Mouse (Mus musculus): ENCODE measurements at regions not wholly inside any gene's neighbourhood (a gene's known extent, or its start where the extent isn't known, plus 50 kb on each side); places are given as distances from the start of the nearest gene placed in this dataset.

GRCm38 (mm10) chr15:37065926-37066550, 58.5 kb upstream of the Zfp706 start:
- Histone ChIP-seq H3K4me3 (ENCODE audit: low read depth, low read length) (no peak overlapping the region), H3K27me3 (ENCODE audit: control insufficient read depth, insufficient read depth, low read length) (no peaks in the 10 kb centered on the region), H3K36me3 (ENCODE audit: control insufficient read depth, insufficient read depth, low read length) (no peaks in the 10 kb centered on the region), H3K9ac (replicated peaks; ENCODE audit: low read depth, low read length) (no peak overlapping the region), H3K4me1 (ENCODE audit: control insufficient read depth, insufficient read depth, low read length) (no peaks in the 10 kb centered on the region), H3K4me2 (ENCODE audit: low read depth, low read length) (no peak overlapping the region), H3K27ac (ENCODE audit: low read depth, low read length) (no peak overlapping the region), H3K9me3 (ENCODE audit: control insufficient read depth, low read length) (no peaks in the 10 kb centered on the region)
- 80% methylated on average over 9 of the region's 9 CpGs for WGBS
- ATAC-seq (ENCODE audit: low read depth) = no peak

GRCm38 (mm10) chr15:37065408-37065807, 57.8 kb upstream of the Zfp706 start:
- Histone ChIP-seq H3K4me3 (ENCODE audit: low read depth, low read length) (no peak overlapping the region), H3K27ac (ENCODE audit: low read depth, low read length) (no peak overlapping the region), H3K27me3 (ENCODE audit: control insufficient read depth, insufficient read depth, low read length) (no peaks in the 10 kb centered on the region), H3K9me3 (ENCODE audit: control insufficient read depth, low read length) (no peaks in the 10 kb centered on the region), H3K4me2 (ENCODE audit: low read depth, low read length) (no peak overlapping the region), H3K36me3 (ENCODE audit: control insufficient read depth, insufficient read depth, low read length) (no peaks in the 10 kb centered on the region), H3K4me1 (ENCODE audit: control insufficient read depth, insufficient read depth, low read length) (no peaks in the 10 kb centered on the region), H3K9ac (replicated peaks; ENCODE audit: low read depth, low read length) (no peak overlapping the region)
- WGBS = 67% methylated on average over 6 of the region's 6 CpGs
- no peak for ATAC-seq (ENCODE audit: low read depth)

GRCm38 (mm10) chr15:37063781-37064383, 56.3 kb upstream of the Zfp706 start:
- WGBS = 83% methylated on average over 6 of the region's 6 CpGs
- Histone ChIP-seq H3K9me3 (ENCODE audit: control insufficient read depth, low read length) (no peaks in the 10 kb centered on the region), H3K27ac (ENCODE audit: low read depth, low read length) (no peak overlapping the region), H3K9ac (replicated peaks; ENCODE audit: low read depth, low read length) (no peak overlapping the region), H3K4me2 (ENCODE audit: low read depth, low read length) (no peak overlapping the region), H3K27me3 (ENCODE audit: control insufficient read depth, insufficient read depth, low read length) (no peaks in the 10 kb centered on the region), H3K4me1 (ENCODE audit: control insufficient read depth, insufficient read depth, low read length) (no peaks in the 10 kb centered on the region), H3K36me3 (ENCODE audit: control insufficient read depth, insufficient read depth, low read length) (no peaks in the 10 kb centered on the region), H3K4me3 (ENCODE audit: low read depth, low read length) (no peak overlapping the region)
- no peak for ATAC-seq (ENCODE audit: low read depth)

GRCm38 (mm10) chr15:37062585-37062984, 55.0 kb upstream of the Zfp706 start:
- Histone ChIP-seq H3K4me2 (ENCODE audit: low read depth, low read length) (no peak overlapping the region), H3K4me1 (ENCODE audit: control insufficient read depth, insufficient read depth, low read length) (no peaks in the 10 kb centered on the region), H3K36me3 (ENCODE audit: control insufficient read depth, insufficient read depth, low read length) (no peaks in the 10 kb centered on the region), H3K9ac (replicated peaks; ENCODE audit: low read depth, low read length) (no peak overlapping the region), H3K27ac (ENCODE audit: low read depth, low read length) (no peak overlapping the region), H3K27me3 (ENCODE audit: control insufficient read depth, insufficient read depth, low read length) (no peaks in the 10 kb centered on the region), H3K9me3 (ENCODE audit: control insufficient read depth, low read length) (no peaks in the 10 kb centered on the region), H3K4me3 (ENCODE audit: low read depth, low read length) (no peak overlapping the region)
- no peak for ATAC-seq (ENCODE audit: low read depth)
- WGBS = 87% methylated on average over 7 of the region's 7 CpGs

- Histone ChIP-seq H3K36me3 (ENCODE audit: control insufficient read depth, insufficient read depth, low read length) (no peaks in the 10 kb centered on the region), H3K4me3 (ENCODE audit: low read depth, low read length) (no peak overlapping the region), H3K27me3 (ENCODE audit: control insufficient read depth, insufficient read depth, low read length) (no peaks in the 10 kb centered on the region), H3K9me3 (ENCODE audit: control insufficient read depth, low read length) (no peaks in the 10 kb centered on the region), H3K9ac (replicated peaks; ENCODE audit: low read depth, low read length) (no peak overlapping the region), H3K27ac (ENCODE audit: low read depth, low read length) (no peak overlapping the region), H3K4me1 (ENCODE audit: control insufficient read depth, insufficient read depth, low read length) (no peaks in the 10 kb centered on the region), H3K4me2 (ENCODE audit: low read depth, low read length) (no peak overlapping the region)
- no peak for ATAC-seq (ENCODE audit: low read depth)
- 81% methylated on average over 6 of the region's 6 CpGs for WGBS
These were observed 53.9 kb upstream of the Zfp706 start for GRCm38 (mm10) chr15:37061501-37061900.

- 98% methylated on average over 6 of the region's 6 CpGs for WGBS
These were observed 53.3 kb upstream of the Zfp706 start for GRCm38 (mm10) chr15:37060831-37061230.

More at GRCm38 (mm10) chr15:37060831-37061230, 53.3 kb upstream of the Zfp706 start:
- Histone ChIP-seq H3K4me3 (ENCODE audit: low read depth, low read length) (no peak overlapping the region), H3K9me3 (ENCODE audit: control insufficient read depth, low read length) (no peaks in the 10 kb centered on the region), H3K36me3 (ENCODE audit: control insufficient read depth, insufficient read depth, low read length) (no peaks in the 10 kb centered on the region), H3K27ac (ENCODE audit: low read depth, low read length) (no peak overlapping the region), H3K27me3 (ENCODE audit: control insufficient read depth, insufficient read depth, low read length) (no peaks in the 10 kb centered on the region), H3K4me1 (ENCODE audit: control insufficient read depth, insufficient read depth, low read length) (no peaks in the 10 kb centered on the region), H3K4me2 (ENCODE audit: low read depth, low read length) (no peak overlapping the region), H3K9ac (replicated peaks; ENCODE audit: low read depth, low read length) (no peak overlapping the region)
- ATAC-seq (ENCODE audit: low read depth) = no peak
